Mouse (Mus musculus) MEL (cell line): ENCODE data around the gene Dpysl5. TPM values are rescaled to one million over a fixed set of nuclear protein-coding genes. Genes with fewer than 3 reads are reported as not detected.

Experiments used
- DNase-seq: peaks from one replicate; pipeline ENCODE4 v3.0.0; 2011; ENCODE audit warnings: low read depth, low spot score
- H3K27ac ChIP-seq: 2 replicates; pipeline ENCODE4 v1.5.1; 2012; ENCODE audit warnings: low read depth, mild to moderate bottlenecking, control low read depth, low read length, moderate library complexity; ENCODE audit not compliant: control insufficient read depth
- H3K27me3 ChIP-seq, 2 experiments: fragments of 150-350 bp in 1 of 2; sonication (generic) in 1 of 2; 2 replicates each; pipeline ENCODE4 v1.6.1; 2012; ENCODE audit warnings: low read length in 2 of 2, mild to moderate bottlenecking in 2 of 2, improper control_type of control experiment in 1 of 2, moderate library complexity in 1 of 2; ENCODE audit not compliant: insufficient read depth in 2 of 2, control insufficient read depth in 1 of 2
- H3K36me3 ChIP-seq, 2 experiments: 2 replicates each; pipeline ENCODE4 v1.6.1; 2012 to 2014; ENCODE audit warnings: low read length in 2 of 2, improper control_type of control experiment in 1 of 2, inconsistent platforms in 1 of 2, mild to moderate bottlenecking in 1 of 2; ENCODE audit not compliant: insufficient read depth in 2 of 2, control insufficient read depth in 1 of 2
- H3K4me1 ChIP-seq, 2 experiments: fragments of 150-350 bp in 1 of 2; sonication (generic) in 1 of 2; 2 replicates each; pipeline ENCODE4 v1.6.1; 2012; ENCODE audit warnings: low read length in 2 of 2, improper control_type of control experiment in 1 of 2, mild to moderate bottlenecking in 1 of 2; ENCODE audit not compliant: insufficient read depth in 2 of 2, control insufficient read depth in 1 of 2
- H3K4me3 ChIP-seq, 2 experiments: fragments of 150-350 bp in 1 of 2; sonication (generic) in 1 of 2; 2 replicates each; pipeline ENCODE4 v1.5.1; 2012; ENCODE audit warnings: low read depth in 2 of 2, low read length in 2 of 2, mild to moderate bottlenecking in 2 of 2, moderate library complexity in 2 of 2, control low read depth in 1 of 2, improper control_type of control experiment in 1 of 2; ENCODE audit not compliant: control insufficient read depth in 1 of 2, insufficient read depth in 1 of 2
- H3K79me2 ChIP-seq: 2 replicates; pipeline ENCODE4 v1.6.1; 2012; ENCODE audit warnings: mild to moderate bottlenecking, low read length, moderate library complexity; ENCODE audit not compliant: control insufficient read depth, poor library complexity, insufficient read depth
- H3K9ac ChIP-seq: 2 replicates; pipeline ENCODE4 v1.6.1; 2012; ENCODE audit warnings: low read depth, mild to moderate bottlenecking, control low read depth, low read length, moderate library complexity; ENCODE audit not compliant: control insufficient read depth, poor library complexity, severe bottlenecking
- H3K9me3 ChIP-seq: fragments of 150-350 bp; sonication (generic); replicated peaks from 2 replicates; pipeline ENCODE4 v1.6.1; 2012; ENCODE audit warnings: mild to moderate bottlenecking, low read length, improper control_type of control experiment, moderate library complexity; ENCODE audit not compliant: insufficient read depth
- BHLHE40 ChIP-seq: IDR thresholded peaks from 2 replicates; pipeline ENCODE4 v1.6.1; 2012; ENCODE audit warnings: low read depth, mild to moderate bottlenecking, inconsistent platforms, low read length, improper control_type of control experiment, borderline replicate concordance
- CHD2 ChIP-seq: IDR thresholded peaks from 2 replicates; pipeline ENCODE4 v1.6.1; 2011; ENCODE audit warnings: low read length, improper control_type of control experiment
- CTCF ChIP-seq, 3 experiments: IDR thresholded peaks in 2 of 3; conservative IDR thresholded peaks in 1 of 3; 2 replicates each; pipeline ENCODE4 v1.5.1; 2011 to 2012; ENCODE audit warnings: low read length in 3 of 3, low read depth in 2 of 3, mild to moderate bottlenecking in 2 of 3, improper control_type of control experiment in 1 of 3, inconsistent platforms in 1 of 3, mixed read lengths in 1 of 3, moderate library complexity in 1 of 3; ENCODE audit not compliant: control insufficient read depth in 1 of 3, insufficient read depth in 1 of 3, poor library complexity in 1 of 3, severe bottlenecking in 1 of 3
- E2F4 ChIP-seq: IDR thresholded peaks from 2 replicates; pipeline ENCODE4 v1.6.1; 2011; ENCODE audit warnings: low read depth, low read length, improper control_type of control experiment, borderline replicate concordance
- NRF1 ChIP-seq: IDR thresholded peaks from 2 replicates; pipeline ENCODE4 v1.6.1; 2014; ENCODE audit warnings: low read depth, mild to moderate bottlenecking, inconsistent platforms, low read length, improper control_type of control experiment, moderate library complexity; ENCODE audit not compliant: poor library complexity, insufficient read depth, severe bottlenecking
- POLR2A ChIP-seq, 2 experiments: IDR thresholded peaks; 2 replicates each; pipeline ENCODE4 v1.6.1; 2011 to 2012; ENCODE audit warnings: low read length in 2 of 2, mild to moderate bottlenecking in 2 of 2, control low read depth in 1 of 2, improper control_type of control experiment in 1 of 2, low read depth in 1 of 2, moderate library complexity in 1 of 2; ENCODE audit not compliant: control insufficient read depth in 1 of 2, insufficient read depth in 1 of 2, poor library complexity in 1 of 2
- SIN3A ChIP-seq: IDR thresholded peaks from 2 replicates; pipeline ENCODE4 v1.6.1; 2012; ENCODE audit warnings: low read length, improper control_type of control experiment, inconsistent platforms
- SMC3 ChIP-seq: IDR thresholded peaks from 2 replicates; pipeline ENCODE4 v1.6.1; 2011; ENCODE audit warnings: low read depth, low read length, improper control_type of control experiment
- TAL1 ChIP-seq: IDR thresholded peaks from 2 replicates; pipeline ENCODE4 v1.6.1; 2012; ENCODE audit warnings: mild to moderate bottlenecking, inconsistent platforms, low read length, moderate library complexity, mixed read lengths
- USF2 ChIP-seq, 2 experiments: IDR thresholded peaks; 2 replicates each; pipeline ENCODE4 v1.6.1; 2011 to 2012; ENCODE audit warnings: improper control_type of control experiment in 2 of 2, low read length in 2 of 2, borderline replicate concordance in 1 of 2, inconsistent platforms in 1 of 2, low read depth in 1 of 2, mild to moderate bottlenecking in 1 of 2; ENCODE audit not compliant: insufficient read depth in 1 of 2
- ZC3H11A ChIP-seq: IDR thresholded peaks from 2 replicates; pipeline ENCODE4 v1.6.1; 2012; ENCODE audit warnings: low read depth, mild to moderate bottlenecking, inconsistent platforms, low read length, improper control_type of control experiment
- ZMIZ1 ChIP-seq: IDR thresholded peaks from 2 replicates; pipeline ENCODE4 v1.6.1; 2012; ENCODE audit warnings: low read depth, mild to moderate bottlenecking, inconsistent platforms, low read length, improper control_type of control experiment, moderate library complexity
- polyA plus RNA-seq, 2 experiments: library from polyadenylated mRNA; stranded (reverse) in 1 of 2; unstranded in 1 of 2; fragments of >175 nt in 1 of 2; fragments of >200 nt in 1 of 2; gene quantifications; 2 replicates each; pipeline versions ENCODE4 v1.2.1 to v1.2.4; 2012; ENCODE audit warnings: low replicate concordance in 2 of 2, low read depth in 1 of 2; ENCODE audit not compliant: insufficient read length in 2 of 2, insufficient read depth in 1 of 2, missing spikeins in 1 of 2
- total RNA-seq: library from RNA; depleted of rRNA; stranded (reverse); fragments of 300-350 nt; gene quantifications from 2 replicates; pipeline ENCODE4 v1.2.3, GENCODE M21; 2012

Gene Dpysl5
- total and polyA plus RNA-seq, 3 experiments: not detected

GRCm38 (mm10) chr5:30774601-30775371, 63.4 kb downstream of the Dpysl5 start (continued):
- TF ChIP-seq E2F4 (no peak), CHD2 (peak; percentile 71), TAL1 (no peak)
- TF ChIP-seq, all 39 proteins: peak for 9

- TF ChIP-seq ZC3H11A (no peak), USF2 (IDR thresholded peaks at IDR 0.05; ENCODE audit: borderline replicate concordance in 1 of 2, insufficient read depth in 1 of 2, low read depth in 1 of 2, low read length in 2 of 2) (no peak)
- Histone ChIP-seq H3K36me3 (no peaks in the 10 kb centered on the region), H3K9me3 (no peaks in the 10 kb centered on the region), H3K4me3 (no peak overlapping the region), H3K27ac (no peak overlapping the region), H3K27me3 (peaks cover 29 to 34% of the 10 kb centered on the region in 2 experiments), H3K4me1 (no peaks in the 10 kb centered on the region), H3K9ac (no peak overlapping the region), H3K79me2 (no peaks in the 10 kb centered on the region)
- no peak for DNase-seq
These were observed 69.3 kb downstream of the Dpysl5 start for GRCm38 (mm10) chr5:30780699-30781098.

DNA sequence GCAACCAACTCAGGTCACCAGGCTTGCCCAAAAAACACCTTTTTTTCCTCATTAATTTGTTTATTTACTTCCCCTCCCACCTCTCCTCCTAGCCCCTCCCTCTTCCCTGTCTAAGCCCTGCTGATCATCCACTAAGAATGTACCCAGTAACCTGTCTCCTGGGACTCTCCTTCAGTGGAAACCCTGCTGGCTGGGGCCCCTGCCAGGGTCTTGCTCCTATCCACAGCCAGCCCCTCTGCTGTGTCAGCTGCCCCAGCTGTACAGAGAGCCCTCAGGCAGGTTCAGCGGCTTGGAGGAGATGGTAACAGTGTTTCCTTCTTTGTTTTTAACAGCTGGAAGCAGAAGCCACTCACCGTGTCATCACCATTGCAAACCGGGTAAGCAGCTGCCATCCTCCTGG, 69.8 kb downstream of the Dpysl5 start:
- DNase-seq: no peak

DNA sequence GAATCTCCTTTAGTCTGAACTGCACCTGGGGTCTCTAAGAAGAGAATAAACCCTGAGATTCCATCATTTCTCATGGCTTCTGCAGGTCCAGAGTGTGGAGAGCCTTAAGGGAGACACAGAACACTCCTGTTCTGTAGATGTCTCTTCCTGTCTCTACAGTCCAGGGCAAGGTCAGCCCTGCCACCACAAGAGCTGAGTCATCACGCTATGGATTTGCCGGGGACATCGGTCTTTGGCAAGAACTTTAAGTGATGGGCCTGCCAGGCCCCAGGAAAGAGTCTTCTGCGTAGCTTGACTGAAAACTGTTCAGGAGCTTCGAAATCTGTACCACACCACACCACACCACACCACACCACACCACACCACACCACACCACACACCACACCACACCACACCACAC, 76.0 kb downstream of the Dpysl5 start:
- no peaks in the 10 kb centered on the region for H3K4me1 ChIP-seq
- no peaks in the 10 kb centered on the region for H3K79me2 ChIP-seq
- DNase-seq: no peak
- no peak overlapping the region for H3K27ac ChIP-seq
- H3K27me3 ChIP-seq: peaks cover 31 to 33% of the 10 kb centered on the region in 2 experiments
- no peaks in the 10 kb centered on the region for H3K9me3 ChIP-seq
- TF ChIP-seq CHD2: no peak
- H3K36me3 ChIP-seq: no peaks in the 10 kb centered on the region
- H3K4me3 ChIP-seq: no peak overlapping the region
- H3K9ac ChIP-seq: no peak overlapping the region

More for the DNA sequence above, 69.8 kb downstream of the Dpysl5 start:
- Histone ChIP-seq H3K27ac (no peak overlapping the region), H3K79me2 (no peaks in the 10 kb centered on the region), H3K27me3 (peaks cover 27 to 34% of the 10 kb centered on the region in 2 experiments)
- no peak for TF ChIP-seq ZMIZ1
- no peak for TF ChIP-seq SIN3A
- TF ChIP-seq CTCF (IDR thresholded peaks at IDR 0.05 in 2 of 3, conservative IDR thresholded peaks at IDR 0.05 in 1 of 3; ENCODE audit: control insufficient read depth in 1 of 3, insufficient read depth in 1 of 3, low read depth in 2 of 3, low read length in 3 of 3, poor library complexity in 1 of 3, severe bottlenecking in 1 of 3): no peak
- no peak for TF ChIP-seq POLR2A (IDR thresholded peaks at IDR 0.05; ENCODE audit: control insufficient read depth in 1 of 2, insufficient read depth in 1 of 2, low read depth in 1 of 2, low read length in 2 of 2, poor library complexity in 1 of 2)
- no peak for TF ChIP-seq ZC3H11A
- no peak for TF ChIP-seq SMC3
- no peak for TF ChIP-seq E2F4
- no peak for TF ChIP-seq NRF1
- no peak for TF ChIP-seq BHLHE40
- TF ChIP-seq, all 39 proteins: peak for 0
- H3K4me3 ChIP-seq: no peak overlapping the region
- no peaks in the 10 kb centered on the region for H3K4me1 ChIP-seq
- H3K36me3 ChIP-seq: no peaks in the 10 kb centered on the region
- no peak overlapping the region for H3K9ac ChIP-seq
- H3K9me3 ChIP-seq: no peaks in the 10 kb centered on the region
